Mouse (Mus musculus) erythroblast, embryonic 14.5 days (primary cell): ENCODE results near the gene Ephb1. TPM values are rescaled to one million over a fixed set of nuclear protein-coding genes. Genes with fewer than 3 reads are reported as not detected.

ENCODE experiments used
- H3K27me3 ChIP-seq: 2 replicates; pipeline ENCODE4 v1.6.1; 2012; ENCODE audit warnings: inconsistent platforms; ENCODE audit not compliant: control insufficient read depth
- H3K36me3 ChIP-seq: 2 replicates; pipeline ENCODE4 v1.6.1; 2012; ENCODE audit warnings: mild to moderate bottlenecking, inconsistent platforms; ENCODE audit not compliant: control insufficient read depth
- H3K4me1 ChIP-seq: 2 replicates; pipeline ENCODE4 v1.6.1; 2012; ENCODE audit warnings: inconsistent platforms; ENCODE audit not compliant: control insufficient read depth
- H3K4me3 ChIP-seq: replicated peaks from 2 replicates; pipeline ENCODE3; 2012; ENCODE audit warnings: moderate library complexity, mild to moderate bottlenecking, inconsistent platforms
- H3K9me3 ChIP-seq: 2 replicates; pipeline ENCODE4 v1.6.1; 2012; ENCODE audit warnings: low read length, inconsistent platforms, mixed read lengths; ENCODE audit not compliant: control insufficient read depth
- GATA1 ChIP-seq: IDR thresholded peaks from 2 replicates; pipeline ENCODE4 v1.6.1; 2012; ENCODE audit warnings: low read length, inconsistent platforms, mixed read lengths
- TAL1 ChIP-seq: IDR thresholded peaks from 3 replicates; pipeline ENCODE4 v1.6.1; 2012; ENCODE audit warnings: low read length, inconsistent platforms, mixed read lengths
- polyA plus RNA-seq: library from polyadenylated mRNA; stranded (reverse); fragments of >175 nt; gene quantifications from 2 replicates; pipeline ENCODE4 v1.2.3, GENCODE M21; 2012

Gene Ephb1
- not detected in 2 replicates for polyA plus RNA-seq

- Histone ChIP-seq H3K27me3 (peaks cover 44% of the 10 kb centered on the region), H3K9me3 (no peaks in the 10 kb centered on the region), H3K4me3 (no peak within 1 kb of the TSS), H3K36me3 (no peaks in the 10 kb centered on the region), H3K4me1 (no peaks in the 10 kb centered on the region)
- TF ChIP-seq GATA1 (no peak), TAL1 (no peak)
Measured at GRCm38 (mm10) chr9:102354561-102354973, at the start of gene Ephb1. Ephb1 (minus strand) TSS chr9:102354693.

DNA sequence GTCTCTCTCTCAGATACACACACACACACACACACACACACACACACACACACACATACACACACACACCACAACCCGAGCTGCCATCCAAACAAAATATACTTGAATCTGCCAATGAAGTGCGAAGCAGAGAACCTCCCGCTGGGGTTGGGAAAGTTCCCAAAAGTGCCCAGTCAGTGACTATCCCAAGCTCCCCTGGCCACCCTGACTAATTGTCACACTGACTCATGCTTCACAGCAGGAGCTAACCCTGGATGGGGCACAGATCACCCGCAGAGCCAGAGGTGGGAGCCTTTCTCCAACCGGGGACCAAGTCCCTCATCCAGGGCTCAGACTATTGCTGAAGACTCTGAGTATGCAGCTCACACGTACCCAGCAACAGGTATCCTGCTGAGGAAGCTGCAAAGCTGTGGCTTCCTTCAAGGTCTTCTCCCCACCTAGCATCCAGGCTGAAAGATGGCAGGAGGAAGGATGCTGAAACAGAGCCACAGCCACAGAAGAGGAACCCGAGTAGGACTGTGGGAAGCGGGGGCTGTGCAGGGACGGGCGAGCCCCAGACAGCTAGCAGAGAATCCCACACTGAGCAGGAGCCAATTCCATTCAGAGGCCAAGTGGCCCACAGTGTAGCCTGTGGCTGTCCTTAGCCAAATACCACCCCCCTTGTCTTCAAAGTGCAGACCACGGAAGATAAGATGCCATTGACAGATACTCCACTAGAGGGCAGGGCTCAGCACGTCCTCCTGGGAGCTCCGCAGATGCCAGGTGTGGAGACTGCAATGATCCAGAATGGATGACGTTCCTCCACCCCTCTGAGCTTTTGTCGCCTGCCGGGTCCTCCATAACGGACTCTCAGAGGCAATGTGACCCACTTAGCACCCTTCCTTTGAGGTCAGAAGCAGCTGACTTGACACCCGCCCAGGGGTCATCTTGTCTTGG lies 48.9 kb upstream of the Ephb1 start:
- no peak for TF ChIP-seq GATA1
- TF ChIP-seq TAL1: no peak

DNA sequence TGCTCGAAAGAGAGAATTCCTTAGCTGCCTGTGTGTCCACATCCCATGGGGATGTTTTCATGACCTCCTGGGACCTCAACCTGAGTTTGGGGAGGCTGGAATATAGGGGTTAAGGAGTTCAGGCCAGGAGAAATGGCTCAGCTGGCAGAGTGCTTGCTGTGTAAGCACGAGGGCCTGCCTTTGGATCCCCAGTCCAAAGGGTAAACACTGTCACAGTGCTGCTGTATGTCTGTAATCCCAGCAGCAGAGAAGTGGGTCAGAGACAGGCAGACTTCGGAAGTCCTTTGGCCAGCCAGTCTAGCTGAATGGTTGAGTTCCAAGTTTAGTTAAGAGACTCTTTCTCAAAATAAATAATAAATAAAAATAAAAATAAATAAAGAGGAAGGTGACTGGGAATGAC lies 48.2 kb upstream of the Ephb1 start:
- H3K27me3 ChIP-seq: no peaks in the 10 kb centered on the region
- H3K9me3 ChIP-seq: peaks cover 8% of the 10 kb centered on the region
- no peak overlapping the region for H3K4me3 ChIP-seq
- no peaks in the 10 kb centered on the region for H3K4me1 ChIP-seq
- TF ChIP-seq GATA1: no peak
- no peak for TF ChIP-seq TAL1
- H3K36me3 ChIP-seq: no peaks in the 10 kb centered on the region

More for the DNA sequence above, 48.9 kb upstream of the Ephb1 start:
- Histone ChIP-seq H3K4me1 (no peaks in the 10 kb centered on the region), H3K36me3 (no peaks in the 10 kb centered on the region), H3K9me3 (peaks cover 8% of the 10 kb centered on the region; the same call in 1 of the 2 replicates), H3K4me3 (no peak overlapping the region), H3K27me3 (no peaks in the 10 kb centered on the region)

- TF ChIP-seq TAL1 (no peak), GATA1 (no peak)
- H3K4me1 ChIP-seq: no peaks in the 10 kb centered on the region
- no peaks in the 10 kb centered on the region for H3K36me3 ChIP-seq
- no peak overlapping the region for H3K4me3 ChIP-seq
- H3K9me3 ChIP-seq: peaks cover 8% of the 10 kb centered on the region
- H3K27me3 ChIP-seq: no peaks in the 10 kb centered on the region
Measured at GRCm38 (mm10) chr9:102388266-102388665, 33.8 kb upstream of the Ephb1 start.

GRCm38 (mm10) chr9:102386816-102387215 lies 32.3 kb upstream of the Ephb1 start:
- Histone ChIP-seq H3K4me1 (no peaks in the 10 kb centered on the region), H3K27me3 (no peaks in the 10 kb centered on the region), H3K4me3 (no peak overlapping the region), H3K36me3 (no peaks in the 10 kb centered on the region), H3K9me3 (peaks cover 11% of the 10 kb centered on the region)
- TF ChIP-seq TAL1: no peak
- TF ChIP-seq GATA1: no peak

DNA sequence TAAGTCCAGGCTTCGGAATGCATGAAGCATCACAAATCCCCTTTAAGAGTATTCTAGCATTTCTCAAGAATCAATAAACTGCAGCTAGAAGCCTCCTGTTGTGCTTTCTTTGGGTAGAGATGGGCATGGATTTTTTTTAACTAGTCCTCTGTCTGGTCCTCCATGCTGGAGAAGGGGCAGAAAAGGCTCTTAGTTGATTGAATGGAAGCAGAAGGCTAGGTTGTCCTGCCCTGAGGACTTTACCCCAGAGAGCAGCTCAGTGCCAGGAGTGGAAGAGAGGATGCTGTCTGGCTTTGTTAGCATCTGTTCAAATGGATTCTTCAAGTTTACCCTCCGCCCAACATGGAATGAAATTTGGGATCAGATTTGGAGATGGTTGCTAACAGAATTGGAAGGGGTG lies 25.7 kb upstream of the Ephb1 start:
- Histone ChIP-seq H3K4me1 (no peaks in the 10 kb centered on the region), H3K27me3 (no peaks in the 10 kb centered on the region), H3K9me3 (peaks cover 5% of the 10 kb centered on the region; the same call in 1 of the 2 replicates), H3K36me3 (no peaks in the 10 kb centered on the region), H3K4me3 (no peak overlapping the region)
- TF ChIP-seq GATA1 (no peak), TAL1 (no peak)

DNA sequence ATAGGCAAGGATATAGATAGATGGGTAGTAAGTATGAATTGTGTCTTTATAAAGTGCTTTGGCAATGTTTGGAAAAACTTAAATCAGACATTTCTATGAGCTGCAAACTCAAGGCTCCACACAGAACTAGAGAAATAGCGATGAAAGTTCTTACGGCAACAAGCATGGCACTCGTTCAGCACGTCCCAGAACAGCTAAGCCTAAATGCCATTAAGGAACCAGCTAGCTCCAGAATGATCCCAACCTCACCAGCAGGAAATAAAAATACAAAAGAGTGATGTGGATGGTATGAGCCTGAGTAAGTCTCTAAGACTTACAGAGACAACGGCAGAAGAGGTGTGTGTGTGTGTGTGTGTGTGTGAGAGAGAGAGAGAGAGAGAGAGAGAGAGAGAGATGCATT lies 20.2 kb upstream of the Ephb1 start:
- no peak overlapping the region for H3K4me3 ChIP-seq
- H3K9me3 ChIP-seq: no peaks in the 10 kb centered on the region; the same call in 1 of the 2 replicates
- TF ChIP-seq TAL1 (no peak), GATA1 (no peak)
- no peaks in the 10 kb centered on the region for H3K36me3 ChIP-seq
- no peaks in the 10 kb centered on the region for H3K4me1 ChIP-seq
- H3K27me3 ChIP-seq: no peaks in the 10 kb centered on the region

DNA sequence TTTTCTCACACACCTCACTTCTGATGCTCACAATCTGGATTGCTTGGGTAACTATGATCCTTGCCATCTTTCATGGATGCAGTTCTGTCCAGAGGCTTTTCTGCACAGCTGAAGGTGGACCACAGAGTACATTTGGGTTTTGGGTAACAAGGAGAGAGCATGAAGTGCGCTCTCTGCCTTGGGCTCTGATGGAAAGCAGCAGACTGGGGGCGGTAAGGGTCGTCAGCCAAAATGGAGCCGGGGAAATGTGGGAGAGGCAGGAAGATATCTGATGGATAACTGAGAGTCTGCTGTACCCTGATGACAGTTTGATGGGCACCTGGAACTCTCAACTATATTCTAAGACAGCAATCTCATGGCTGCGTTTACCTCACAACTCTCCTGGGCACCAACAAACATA lies 19.4 kb upstream of the Ephb1 start:
- no peak overlapping the region for H3K4me3 ChIP-seq
- H3K4me1 ChIP-seq: no peaks in the 10 kb centered on the region
- TF ChIP-seq TAL1: no peak
- no peak for TF ChIP-seq GATA1
- no peaks in the 10 kb centered on the region for H3K36me3 ChIP-seq
- no peaks in the 10 kb centered on the region; the same call in 1 of the 2 replicates for H3K9me3 ChIP-seq
- H3K27me3 ChIP-seq: no peaks in the 10 kb centered on the region

- TF ChIP-seq TAL1 (no peak), GATA1 (no peak)
- H3K4me3 ChIP-seq: no peak overlapping the region
- H3K9me3 ChIP-seq: no peaks in the 10 kb centered on the region; the same call in 1 of the 2 replicates
- H3K4me1 ChIP-seq: no peaks in the 10 kb centered on the region
- H3K27me3 ChIP-seq: no peaks in the 10 kb centered on the region
- no peaks in the 10 kb centered on the region for H3K36me3 ChIP-seq
Measured at GRCm38 (mm10) chr9:102371936-102372335, 17.4 kb upstream of the Ephb1 start.
